Mouse (Mus musculus) neural tube, embryonic 12.5 days (tissue): ENCODE data around the gene Hras. TPM values are rescaled to one million over a fixed set of nuclear protein-coding genes. Genes with fewer than 3 reads are reported as not detected.

Source experiments
- ATAC-seq: fragments of 200-750 bp; cut with Nextera tagmentation; 2 replicates; pipeline ENCODE4 v1.8.0; 2017; ENCODE audit warnings: low read depth, mild to moderate bottlenecking, moderate TSS enrichment, moderate library complexity; ENCODE audit not compliant: low FRiP score
- H3K27ac ChIP-seq: fragments of 300-500 bp; sonication (generic); 2 replicates; pipeline ENCODE4 v1.5.1; 2016
- H3K27me3 ChIP-seq: fragments of 300-500 bp; sonication (generic); replicated peaks from 2 replicates; pipeline ENCODE4 v1.6.1; 2016; ENCODE audit warnings: mild to moderate bottlenecking
- H3K36me3 ChIP-seq: fragments of 300-500 bp; sonication (generic); 2 replicates; pipeline ENCODE4 v1.6.1; 2016; ENCODE audit warnings: mild to moderate bottlenecking
- H3K4me1 ChIP-seq: fragments of 300-500 bp; sonication (generic); 2 replicates; pipeline ENCODE4 v1.6.1; 2016
- H3K4me2 ChIP-seq: fragments of 300-500 bp; sonication (generic); replicated peaks from 2 replicates; pipeline ENCODE4 v1.6.1; 2016; ENCODE audit warnings: mild to moderate bottlenecking
- H3K4me3 ChIP-seq: fragments of 300-500 bp; sonication (generic); 2 replicates; pipeline ENCODE4 v1.5.1; 2016
- H3K9ac ChIP-seq: fragments of 300-500 bp; sonication (generic); 2 replicates; pipeline ENCODE4 v1.6.1; 2016; ENCODE audit warnings: mild to moderate bottlenecking
- H3K9me3 ChIP-seq: fragments of 300-500 bp; sonication (generic); 2 replicates; pipeline ENCODE4 v1.6.1; 2016; ENCODE audit warnings: mild to moderate bottlenecking
- WGBS: fragments of 180-500 bp; shearing (Covaris S2); methylation state at CpG from one replicate; pipeline ENCODE4 v1.1.7; 2016; 5-methylcytosine and 5-hydroxymethylcytosine counted together
- polyA plus RNA-seq: library from polyadenylated mRNA; unstranded; fragments of >200 nt; fragmentation: Nextera tagmentation; extraction: Ambion mirVana; gene quantifications from 2 replicates; pipeline ENCODE4 v1.2.1, GENCODE M21; 2016

Hras gene
- polyA plus RNA-seq, 1 experiment from 2014 or later: 121 TPM

DNA sequence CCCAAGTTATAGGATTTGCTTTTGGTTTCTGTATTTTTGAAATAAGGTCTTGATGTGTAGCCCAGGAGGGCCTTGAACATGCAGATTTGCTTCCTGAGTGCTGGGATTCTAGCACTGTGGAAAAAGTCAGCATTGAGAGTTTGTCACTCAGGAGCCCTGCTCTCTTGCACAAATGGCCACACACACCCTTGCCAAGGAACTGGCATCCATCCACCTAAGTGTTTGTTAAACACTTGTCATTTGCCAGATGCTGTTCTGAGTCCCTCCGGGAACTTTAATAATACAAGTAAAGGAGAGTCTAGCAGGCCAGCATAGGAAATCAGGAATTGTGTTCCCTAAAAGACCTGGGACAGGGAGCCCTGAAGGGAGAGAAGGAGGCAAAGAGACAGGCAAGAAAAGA lies 24.5 kb downstream of the Hras start:
- Histone ChIP-seq H3K4me3 (no peak overlapping the region), H3K36me3 (peaks cover 8% of the 10 kb centered on the region; the same call in 1 of the 2 replicates), H3K4me2 (0 out of 2 replicates have a peak overlapping the region, but pooled peaks have one; percentile 53), H3K9ac (no peak overlapping the region), H3K27ac (no peak overlapping the region), H3K9me3 (no peaks in the 10 kb centered on the region), H3K4me1 (peaks cover 18% of the 10 kb centered on the region), H3K27me3 (no peaks in the 10 kb centered on the region)
- ATAC-seq: no peak
- WGBS: 90% methylated on average over 1 of the region's 1 CpGs

- peak overlapping the region; percentile 15 for H3K4me3 ChIP-seq
- peaks cover 11% of the 10 kb centered on the region for H3K36me3 ChIP-seq
- no peaks in the 10 kb centered on the region for H3K9me3 ChIP-seq
- no peaks in the 10 kb centered on the region for H3K27me3 ChIP-seq
- 4% methylated on average over 22 of the region's 22 CpGs for WGBS
- H3K9ac ChIP-seq: peak overlapping the region; percentile 33
- H3K27ac ChIP-seq: no peak overlapping the region
- H3K4me2 ChIP-seq: peak overlapping the region; percentile 53
- no peak for ATAC-seq
- H3K4me1 ChIP-seq: peaks cover 18% of the 10 kb centered on the region
Measured at GRCm38 (mm10) chr7:141168518-141168953, 25.3 kb downstream of the Hras start.

DNA sequence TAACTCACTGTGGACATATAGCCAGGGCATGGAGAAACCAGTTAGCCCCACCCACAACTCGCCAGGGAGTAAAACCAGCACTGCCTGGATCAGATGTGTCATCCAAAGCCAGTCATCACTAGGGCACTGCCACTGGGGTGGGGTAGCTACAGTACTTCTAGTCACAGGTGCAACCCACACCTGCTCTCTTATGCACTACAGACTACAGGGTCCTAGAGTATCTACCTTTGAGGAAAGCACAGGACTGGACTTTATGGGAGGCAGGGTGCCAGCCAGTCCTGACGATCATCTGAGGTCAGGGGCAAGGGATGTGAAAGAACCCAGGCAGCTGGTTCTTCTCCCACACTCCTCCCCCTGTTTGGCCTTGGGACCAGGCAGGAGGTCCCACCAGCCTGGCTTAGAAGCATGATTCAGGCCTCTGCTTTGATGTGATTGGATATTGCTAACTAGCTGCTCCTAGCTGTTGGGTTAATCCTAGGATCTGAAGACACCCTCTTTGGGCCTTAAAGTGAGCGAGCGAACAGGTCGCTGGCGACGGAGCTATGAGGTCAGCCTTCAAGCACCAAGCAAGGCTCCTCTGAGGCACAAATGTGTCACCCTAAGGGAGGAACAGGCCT lies 25.8 kb downstream of the Hras start:
- Histone ChIP-seq H3K27me3 (no peaks in the 10 kb centered on the region), H3K9me3 (no peaks in the 10 kb centered on the region), H3K4me1 (peaks cover 13% of the 10 kb centered on the region), H3K4me2 (peak overlapping the region; percentile 53), H3K27ac (no peak overlapping the region), H3K4me3 (peak overlapping the region; percentile 15), H3K9ac (peak overlapping the region; percentile 33), H3K36me3 (peaks cover 17% of the 10 kb centered on the region)
- ATAC-seq: no peak
- WGBS: 27% methylated on average over 7 of the region's 7 CpGs

DNA sequence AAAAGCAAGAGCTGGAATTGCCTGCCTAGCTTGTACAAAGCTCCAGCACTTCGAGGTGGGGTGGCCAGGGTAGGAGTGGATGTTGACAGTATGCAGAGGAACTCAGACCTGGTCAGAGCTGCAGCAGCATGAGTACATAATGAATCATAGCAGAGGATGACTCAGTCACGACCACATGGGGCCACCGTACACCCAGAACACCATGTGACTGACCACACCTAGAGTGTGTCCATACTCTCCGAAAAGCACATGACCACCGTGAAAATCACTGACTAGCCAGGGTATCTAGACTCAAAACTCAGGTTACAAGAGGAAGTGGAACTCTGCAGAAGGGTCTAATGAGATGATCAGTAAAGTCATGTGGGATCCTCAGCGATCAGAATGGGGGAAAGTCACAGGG lies 29.0 kb downstream of the Hras start:
- H3K4me3 ChIP-seq: no peak overlapping the region
- no peaks in the 10 kb centered on the region for H3K27me3 ChIP-seq
- 89% methylated on average over 6 of the region's 6 CpGs for WGBS
- H3K9ac ChIP-seq: no peak overlapping the region
- H3K36me3 ChIP-seq: peaks cover 46% of the 10 kb centered on the region
- H3K9me3 ChIP-seq: no peaks in the 10 kb centered on the region
- ATAC-seq: no peak
- peaks cover 11% of the 10 kb centered on the region for H3K4me1 ChIP-seq
- H3K4me2 ChIP-seq: no peak overlapping the region
- no peak overlapping the region for H3K27ac ChIP-seq

DNA sequence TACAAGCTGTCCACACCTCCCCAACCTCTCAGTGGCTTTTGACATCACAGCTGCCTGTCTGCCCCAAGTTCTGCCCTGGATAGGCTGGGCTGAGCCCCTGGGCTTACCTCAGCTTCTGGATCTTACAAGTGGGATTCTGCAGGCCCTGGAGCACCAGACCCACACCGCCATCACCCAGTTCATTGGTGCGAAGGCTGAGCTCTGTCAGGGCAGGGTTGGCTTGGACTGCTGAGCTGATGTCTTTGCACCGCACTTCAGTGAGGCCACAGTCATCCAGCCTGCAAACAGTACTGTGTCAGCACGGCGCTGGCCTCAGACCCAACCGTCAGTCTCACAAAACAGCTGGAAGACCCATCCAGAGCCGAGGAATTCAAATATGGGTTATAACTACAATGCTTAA lies 29.4 kb downstream of the Hras start:
- Histone ChIP-seq H3K4me3 (no peak overlapping the region), H3K4me1 (peaks cover 11% of the 10 kb centered on the region), H3K27ac (no peak overlapping the region), H3K9me3 (no peaks in the 10 kb centered on the region), H3K36me3 (peaks cover 51% of the 10 kb centered on the region), H3K9ac (no peak overlapping the region), H3K4me2 (no peak overlapping the region), H3K27me3 (no peaks in the 10 kb centered on the region)
- 94% methylated on average over 7 of the region's 7 CpGs for WGBS
- ATAC-seq: no peak

DNA sequence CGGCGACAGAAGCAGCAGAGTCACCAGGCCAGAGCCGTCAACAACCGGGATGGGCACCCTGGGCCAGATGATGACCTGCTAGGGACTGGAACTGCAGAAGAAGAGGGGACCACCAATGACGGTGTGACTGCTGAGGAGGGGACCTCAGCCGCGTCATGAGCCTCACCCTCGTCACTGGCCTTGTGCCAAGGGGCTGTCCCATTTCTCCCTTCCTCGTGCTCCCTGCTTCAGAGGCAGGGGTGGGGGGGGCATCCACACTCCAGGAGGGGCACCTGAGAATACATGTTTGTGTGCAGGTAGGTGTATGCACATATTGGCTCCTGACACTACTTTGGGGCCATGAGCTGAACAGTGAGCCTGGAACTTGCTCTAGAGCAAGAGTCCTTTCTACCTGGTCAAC lies 38.4 kb downstream of the Hras start:
- Histone ChIP-seq H3K9me3 (no peaks in the 10 kb centered on the region), H3K4me3 (no peak overlapping the region), H3K4me1 (no peaks in the 10 kb centered on the region), H3K36me3 (peaks cover 69% of the 10 kb centered on the region), H3K9ac (no peak overlapping the region), H3K27ac (no peak overlapping the region), H3K27me3 (no peaks in the 10 kb centered on the region), H3K4me2 (no peak overlapping the region)
- no peak for ATAC-seq
- WGBS: 92% methylated on average over 9 of the region's 9 CpGs

DNA sequence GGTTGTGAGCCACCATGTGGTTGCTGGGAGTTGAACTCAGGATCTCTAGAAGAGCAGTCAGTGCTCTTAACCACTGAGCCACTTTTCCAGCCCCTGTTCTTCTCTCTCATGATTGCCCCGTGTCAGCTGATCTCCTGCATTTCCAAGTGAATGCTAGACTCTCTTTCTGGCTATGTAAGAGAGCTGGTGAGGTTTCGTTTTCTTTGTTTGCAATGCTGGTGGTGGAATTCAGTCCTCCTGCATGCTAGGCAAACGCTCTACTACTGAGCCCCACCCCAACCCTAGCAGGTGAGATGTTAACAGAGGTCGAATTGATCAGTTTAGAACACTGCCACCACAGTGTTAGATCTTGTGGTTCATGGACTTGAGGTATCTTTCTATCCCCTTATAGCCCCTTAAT lies 45.2 kb downstream of the Hras start:
- ATAC-seq: no peak

DNA sequence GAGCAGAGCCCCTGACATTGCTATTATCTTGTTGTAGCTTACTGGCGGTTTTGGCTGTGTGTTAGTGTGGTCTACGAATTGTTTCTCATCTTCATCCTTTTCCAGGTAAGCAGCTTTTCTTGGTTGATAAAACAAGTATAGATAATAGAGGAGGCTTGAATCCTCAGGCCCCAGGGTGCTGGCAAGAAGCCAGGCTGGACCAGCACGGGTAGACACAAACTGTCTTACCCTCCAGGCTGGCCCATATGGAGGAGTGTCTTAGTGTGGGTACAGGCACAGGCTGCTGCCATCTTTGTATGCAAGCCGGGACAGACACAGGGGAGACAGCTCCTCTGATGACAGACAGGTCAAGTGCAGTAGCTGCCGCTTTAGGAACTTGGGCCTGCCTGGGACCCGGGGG lies 46.8 kb downstream of the Hras start:
- Histone ChIP-seq H3K27me3 (no peaks in the 10 kb centered on the region), H3K9me3 (no peaks in the 10 kb centered on the region), H3K27ac (no peak overlapping the region), H3K4me2 (no peak overlapping the region), H3K4me1 (no peaks in the 10 kb centered on the region), H3K36me3 (peaks cover 42% of the 10 kb centered on the region), H3K9ac (no peak overlapping the region), H3K4me3 (no peak overlapping the region)
- no peak for ATAC-seq
- 87% methylated on average over 6 of the region's 6 CpGs for WGBS

More for the DNA sequence above, 45.2 kb downstream of the Hras start:
- Histone ChIP-seq H3K27ac (no peak overlapping the region), H3K4me1 (no peaks in the 10 kb centered on the region), H3K4me3 (no peak overlapping the region), H3K4me2 (no peak overlapping the region), H3K36me3 (peaks cover 48% of the 10 kb centered on the region), H3K9me3 (no peaks in the 10 kb centered on the region), H3K27me3 (no peaks in the 10 kb centered on the region), H3K9ac (no peak overlapping the region)
- 71% methylated on average over 4 of the region's 4 CpGs for WGBS

GRCm38 (mm10) chr7:141146043-141146595 lies 47.7 kb downstream of the Hras start:
- no peak overlapping the region for H3K9ac ChIP-seq
- H3K27me3 ChIP-seq: no peaks in the 10 kb centered on the region
- no peak for ATAC-seq
- H3K4me2 ChIP-seq: no peak overlapping the region
- no peaks in the 10 kb centered on the region for H3K4me1 ChIP-seq
- H3K9me3 ChIP-seq: no peaks in the 10 kb centered on the region
- no peak overlapping the region for H3K27ac ChIP-seq
- H3K36me3 ChIP-seq: peaks cover 33% of the 10 kb centered on the region
- no peak overlapping the region for H3K4me3 ChIP-seq
- WGBS: 97% methylated on average over 12 of the region's 12 CpGs

GRCm38 (mm10) chr7:141145403-141145802 lies 48.4 kb downstream of the Hras start:
- WGBS: 75% methylated on average over 1 of the region's 1 CpGs
- Histone ChIP-seq H3K27me3 (no peaks in the 10 kb centered on the region), H3K9me3 (no peaks in the 10 kb centered on the region), H3K36me3 (peaks cover 26% of the 10 kb centered on the region), H3K9ac (no peak overlapping the region), H3K4me2 (no peak overlapping the region), H3K4me3 (no peak overlapping the region), H3K27ac (no peak overlapping the region), H3K4me1 (no peaks in the 10 kb centered on the region)
- ATAC-seq: no peak

- no peak for ATAC-seq
- Histone ChIP-seq H3K27ac (no peak overlapping the region), H3K36me3 (peaks cover 25% of the 10 kb centered on the region), H3K27me3 (no peaks in the 10 kb centered on the region), H3K9me3 (no peaks in the 10 kb centered on the region), H3K4me3 (no peak overlapping the region), H3K4me2 (no peak overlapping the region), H3K4me1 (no peaks in the 10 kb centered on the region), H3K9ac (no peak overlapping the region)
- 97% methylated on average over 3 of the region's 3 CpGs for WGBS
Measured at GRCm38 (mm10) chr7:141144650-141145049, 49.2 kb downstream of the Hras start.

DNA sequence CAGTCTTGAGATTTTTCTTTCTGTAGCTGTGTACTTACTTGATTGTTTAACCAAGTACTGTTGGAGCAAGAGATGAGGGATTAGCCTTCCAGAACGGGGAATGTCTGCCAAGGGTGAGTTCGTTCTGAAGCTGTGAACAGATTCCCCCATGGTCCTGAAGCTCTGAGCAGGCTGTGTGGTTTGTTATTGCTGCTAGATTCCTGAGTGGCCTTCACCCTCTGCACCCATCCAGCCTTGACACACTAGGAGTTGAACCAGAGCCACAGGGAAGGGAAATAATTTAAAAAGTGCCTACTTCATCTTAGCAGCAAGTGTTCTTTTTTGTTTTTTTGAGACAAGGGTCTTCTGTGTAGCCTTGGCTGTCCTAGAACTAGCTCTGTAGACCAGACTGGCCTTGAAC lies 49.9 kb downstream of the Hras start:
- ATAC-seq: no peak

GRCm38 (mm10) chr7:141143112-141143511 lies 50.7 kb downstream of the Hras start:
- no peaks in the 10 kb centered on the region for H3K4me1 ChIP-seq
- no peaks in the 10 kb centered on the region for H3K27me3 ChIP-seq
- no peak overlapping the region for H3K9ac ChIP-seq
- H3K36me3 ChIP-seq: peaks cover 33% of the 10 kb centered on the region
- H3K27ac ChIP-seq: no peak overlapping the region
- H3K9me3 ChIP-seq: no peaks in the 10 kb centered on the region
- 53% methylated on average over 5 of the region's 5 CpGs for WGBS
- no peak overlapping the region for H3K4me2 ChIP-seq
- H3K4me3 ChIP-seq: no peak overlapping the region
- no peak for ATAC-seq

More for the DNA sequence above, 49.9 kb downstream of the Hras start:
- peaks cover 26% of the 10 kb centered on the region for H3K36me3 ChIP-seq
- no peak overlapping the region for H3K4me2 ChIP-seq
- no peak overlapping the region for H3K27ac ChIP-seq
- H3K4me1 ChIP-seq: no peaks in the 10 kb centered on the region
- H3K4me3 ChIP-seq: no peak overlapping the region
- H3K9ac ChIP-seq: no peak overlapping the region
- no peaks in the 10 kb centered on the region for H3K27me3 ChIP-seq
- H3K9me3 ChIP-seq: no peaks in the 10 kb centered on the region
- WGBS: 95% methylated on average over 2 of the region's 2 CpGs
